Mouse (Mus musculus) MEL (cell line): ENCODE measurements around the gene Polr2e.

Experiments
- CTCF ChIP-seq, 3 experiments: IDR thresholded peaks in 2 of 3; conservative IDR thresholded peaks in 1 of 3; 2 replicates each; pipeline ENCODE4 v1.5.1; 2011 to 2012; ENCODE audit warnings: low read length in 3 of 3, low read depth in 2 of 3, mild to moderate bottlenecking in 2 of 3, improper control_type of control experiment in 1 of 3, inconsistent platforms in 1 of 3, mixed read lengths in 1 of 3, moderate library complexity in 1 of 3; ENCODE audit not compliant: control insufficient read depth in 1 of 3, insufficient read depth in 1 of 3, poor library complexity in 1 of 3, severe bottlenecking in 1 of 3
- EP300 ChIP-seq, 2 experiments: IDR thresholded peaks; 2 replicates each; pipeline ENCODE4 v1.6.1; 2011; ENCODE audit warnings: improper control_type of control experiment in 2 of 2, low read length in 2 of 2, low read depth in 1 of 2, mild to moderate bottlenecking in 1 of 2
- ETS1 ChIP-seq: IDR thresholded peaks from 2 replicates; pipeline ENCODE4 v1.6.1; 2012; ENCODE audit warnings: low read depth, mild to moderate bottlenecking, inconsistent platforms, low read length, improper control_type of control experiment, moderate library complexity
- POLR2A ChIP-seq, 2 experiments: IDR thresholded peaks; 2 replicates each; pipeline ENCODE4 v1.6.1; 2011 to 2012; ENCODE audit warnings: low read length in 2 of 2, mild to moderate bottlenecking in 2 of 2, control low read depth in 1 of 2, improper control_type of control experiment in 1 of 2, low read depth in 1 of 2, moderate library complexity in 1 of 2; ENCODE audit not compliant: control insufficient read depth in 1 of 2, insufficient read depth in 1 of 2, poor library complexity in 1 of 2
- USF2 ChIP-seq, 2 experiments: IDR thresholded peaks; 2 replicates each; pipeline ENCODE4 v1.6.1; 2011 to 2012; ENCODE audit warnings: improper control_type of control experiment in 2 of 2, low read length in 2 of 2, borderline replicate concordance in 1 of 2, inconsistent platforms in 1 of 2, low read depth in 1 of 2, mild to moderate bottlenecking in 1 of 2; ENCODE audit not compliant: insufficient read depth in 1 of 2

GRCm38 (mm10) chr10:79994397-79995115 is 45.0 kb downstream of the Polr2e start:
- TF ChIP-seq USF2 (IDR thresholded peaks at IDR 0.05; ENCODE audit: borderline replicate concordance in 1 of 2, insufficient read depth in 1 of 2, low read depth in 1 of 2, low read length in 2 of 2), result no peak
- no peak for TF ChIP-seq CTCF (IDR thresholded peaks at IDR 0.05 in 2 of 3, conservative IDR thresholded peaks at IDR 0.05 in 1 of 3; ENCODE audit: control insufficient read depth in 1 of 3, insufficient read depth in 1 of 3, low read depth in 2 of 3, low read length in 3 of 3, poor library complexity in 1 of 3, severe bottlenecking in 1 of 3)
- TF ChIP-seq ETS1, result peak; percentile 28; the same call in 1 of the 2 replicates
- TF ChIP-seq EP300 (IDR thresholded peaks at IDR 0.05; ENCODE audit: low read depth in 1 of 2, low read length in 2 of 2), result peak; percentile 44 to 48; a peak in 2 of 4 replicates
- peak in 1 of 2 experiments; percentile 29; a peak in 1 of 4 replicates for TF ChIP-seq POLR2A (IDR thresholded peaks at IDR 0.05; ENCODE audit: control insufficient read depth in 1 of 2, insufficient read depth in 1 of 2, low read depth in 1 of 2, low read length in 2 of 2, poor library complexity in 1 of 2)
